In genomic region chr7:70930911-70931310, GRCm38 (mm10) we compare ENCODE assay signal across 14 mouse cellular contexts.
DNase-seq lines count a peak whose midpoint lies in the region; ATAC-seq and TF ChIP-seq lines count a peak whose summit lies in the region.
"Had no signal": no experiment of that assay in that cellular context is flagged by ENCODE, and none has a peak within 500 bp of the region (broad histone marks: within the 10 kb centered on the region; RNA-seq: fewer than 3 reads in every experiment).

No protein-coding gene starts in this region.

- no peaks in the 10 kb centered on the region for H3K4me1 ChIP-seq in intestine, postnatal 0 days (replicated peaks; ENCODE audit: control insufficient read depth, insufficient read depth, low read length)
- no peaks in the 10 kb centered on the region for H3K4me1 ChIP-seq in intestine, embryonic 16.5 days (ENCODE audit: control insufficient read depth, insufficient read depth, low read length)
- H3K4me1 ChIP-seq in heart, embryonic 10.5 days = peaks cover 6% of the 10 kb centered on the region; the same call in 1 of the 2 replicates
- H3K4me1 ChIP-seq: intestine, embryonic 15.5 days had no signal

- H3K9me3 ChIP-seq in intestine, postnatal 0 days (ENCODE audit: control insufficient read depth) = no peaks in the 10 kb centered on the region
- H3K9me3 ChIP-seq in intestine, embryonic 16.5 days (ENCODE audit: control insufficient read depth, low read length) = no peaks in the 10 kb centered on the region
- H3K9me3 ChIP-seq in heart, embryonic 10.5 days = no peaks in the 10 kb centered on the region
- H3K9me3 ChIP-seq: intestine, embryonic 15.5 days had no signal

- no peak overlapping the region for H3K4me2 ChIP-seq in intestine, postnatal 0 days (replicated peaks; ENCODE audit: low read depth)
- no peak overlapping the region for H3K4me2 ChIP-seq in intestine, embryonic 16.5 days (ENCODE audit: low read depth, low read length)
- H3K4me2 ChIP-seq: heart, embryonic 11.5 days; intestine, embryonic 15.5 days had no signal

- no peak for ATAC-seq in intestine, postnatal 0 days
- no peak for ATAC-seq in intestine, embryonic 16.5 days
- ATAC-seq: intestine, embryonic 15.5 days had no signal

- H3K27ac ChIP-seq in intestine, postnatal 0 days (ENCODE audit: low read depth, low read length) = no peak overlapping the region
- H3K27ac ChIP-seq in intestine, embryonic 16.5 days (ENCODE audit: low read length) = no peak overlapping the region
- H3K27ac ChIP-seq in heart, embryonic 10.5 days = no peak overlapping the region
- H3K27ac ChIP-seq: intestine, embryonic 15.5 days had no signal

- peak; percentile 4 for DNase-seq in retina, postnatal 1 day
- no peak for DNase-seq in retina, embryonic 14.5 days (ENCODE audit: low spot score)
- DNase-seq in kidney, postnatal 10 days = peak; percentile 20
- DNase-seq in heart, embryonic 10.5 days (ENCODE audit: low spot score) = no peak
- DNase-seq in layer of hippocampus, postnatal 36 days = no peak
- DNase-seq: cerebellum, adult 11-12 months; gastrocnemius, postnatal 14 days; heart, postnatal 4 days; lung, postnatal 10 days had no signal

- 33% methylated on average over 6 of the region's 6 CpGs for WGBS in intestine, postnatal 0 days
- 36% methylated on average over 6 of the region's 6 CpGs for WGBS in intestine, embryonic 16.5 days
- WGBS in heart, embryonic 10.5 days = 4% methylated on average over 6 of the region's 6 CpGs

- TF ChIP-seq CTCF in intestine, postnatal 0 days (IDR thresholded peaks at IDR 0.05; ENCODE audit: low read depth) = peak; percentile 25; the same call in 1 of the 2 replicates

- no peak overlapping the region for H3K4me3 ChIP-seq in intestine, postnatal 0 days (ENCODE audit: low read depth, low read length)
- H3K4me3 ChIP-seq in intestine, embryonic 16.5 days (ENCODE audit: low read length) = no peak overlapping the region
- H3K4me3 ChIP-seq in heart, embryonic 10.5 days = no peak overlapping the region
- H3K4me3 ChIP-seq: erythroblast, embryonic 14.5 days; intestine, embryonic 15.5 days had no signal

- H3K27me3 ChIP-seq in intestine, postnatal 0 days (replicated peaks; ENCODE audit: control insufficient read depth, insufficient read depth, low read length) = no peaks in the 10 kb centered on the region
- H3K27me3 ChIP-seq in intestine, embryonic 16.5 days (replicated peaks; ENCODE audit: control insufficient read depth, insufficient read depth, low read length) = no peaks in the 10 kb centered on the region
- H3K27me3 ChIP-seq in heart, embryonic 10.5 days (ENCODE audit: insufficient read depth, poor library complexity, severe bottlenecking) = peaks cover 3% of the 10 kb centered on the region; the same call in 1 of the 2 replicates
- H3K27me3 ChIP-seq: intestine, embryonic 15.5 days had no signal

- H3K36me3 ChIP-seq in intestine, postnatal 0 days (ENCODE audit: control insufficient read depth, insufficient read depth) = no peaks in the 10 kb centered on the region
- H3K36me3 ChIP-seq in intestine, embryonic 16.5 days (ENCODE audit: control insufficient read depth, insufficient read depth, low read length) = no peaks in the 10 kb centered on the region
- H3K36me3 ChIP-seq in heart, embryonic 10.5 days = no peaks in the 10 kb centered on the region
- H3K36me3 ChIP-seq: intestine, embryonic 15.5 days had no signal

- H3K9ac ChIP-seq in intestine, postnatal 0 days (ENCODE audit: low read depth, low read length) = no peak overlapping the region
- no peak overlapping the region for H3K9ac ChIP-seq in intestine, embryonic 16.5 days (ENCODE audit: low read depth, low read length)
- H3K9ac ChIP-seq: intestine, embryonic 15.5 days had no signal

Comparison
In these comparisons a context has a peak if more than half of its experiments do, and no peak if none do; other contexts are left out.
1. DNase-seq: peak in retina, postnatal 1 day (single experiment) and kidney, postnatal 10 days (single experiment); none in retina, embryonic 14.5 days (single experiment), heart, embryonic 10.5 days (single experiment) and layer of hippocampus, postnatal 36 days (0 of 2).